Mouse (Mus musculus): ENCODE results near the gene Nap1l1.

DNA sequence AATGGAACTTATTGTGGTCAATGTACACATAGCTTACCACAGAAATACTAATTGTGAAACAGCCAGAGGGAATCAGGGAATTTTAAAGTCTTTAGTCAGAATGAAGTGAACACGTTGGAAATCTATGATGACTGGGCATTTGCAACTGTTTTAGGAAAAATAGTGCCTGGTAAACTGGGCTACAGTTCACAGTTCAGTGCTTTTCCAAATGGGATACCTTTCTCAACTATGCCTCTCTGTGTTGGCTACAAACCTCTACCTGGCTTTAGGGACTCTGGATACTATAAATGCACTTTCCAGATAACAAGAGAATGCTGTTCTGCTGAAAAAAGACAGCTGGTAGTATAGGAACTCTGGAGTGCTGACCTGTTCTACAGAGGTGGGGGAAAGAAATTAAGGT lies 31.6 kb downstream of the Nap1l1 start:
- TF ChIP-seq CTCF (IDR thresholded peaks at IDR 0.05; ENCODE audit: low read depth) (no peak), EP300 (IDR thresholded peaks at IDR 0.05; ENCODE audit: low read depth) (no peak)

Data from liver, embryonic 14.5 days (tissue).